Mouse (Mus musculus) gastrocnemius, postnatal 36 days (tissue): ENCODE data around the gene Atp1a1. TPM values are rescaled to one million over a fixed set of nuclear protein-coding genes. Genes with fewer than 3 reads are reported as not detected.

Experiments
- DNase-seq, 2 experiments: peaks; one replicate each; pipeline ENCODE4 v3.0.0; 2022
- intact Hi-C: fragments of 180-260 bp; cut with DNase I; formaldehyde crosslinking; loops from one replicate; pipeline ENCODE4 v1.15.1; 2025
- total RNA-seq, 2 experiments: library from RNA; stranded (reverse); gene quantifications; 2 replicates each; pipeline ENCODE4 v1.2.3; 2021

Gene Atp1a1
- total RNA-seq, 2 experiments from 2014 or later, result 56.5 to 60.1 TPM

GRCm38 (mm10) chr3:101597317-101598096, 7.0 kb downstream of the Atp1a1 start:
- intact Hi-C loops, result no loop called here
- DNase-seq, result peak in 1 of 2 experiments; percentile 9

GRCm38 (mm10) chr3:101596686-101597085, 7.8 kb downstream of the Atp1a1 start:
- intact Hi-C loops, result no loop called here

GRCm38 (mm10) chr3:101595866-101596630, 8.4 kb downstream of the Atp1a1 start:
- intact Hi-C loops, result no loop called here
- no peak for DNase-seq

More at GRCm38 (mm10) chr3:101596686-101597085, 7.8 kb downstream of the Atp1a1 start:
- DNase-seq, result no peak

GRCm38 (mm10) chr3:101594982-101595381, 9.5 kb downstream of the Atp1a1 start:
- intact Hi-C loops, result no loop called here
- DNase-seq, result no peak

GRCm38 (mm10) chr3:101593266-101593651, 11.2 kb downstream of the Atp1a1 start:
- intact Hi-C loops, result no loop called here
- no peak for DNase-seq

DNA sequence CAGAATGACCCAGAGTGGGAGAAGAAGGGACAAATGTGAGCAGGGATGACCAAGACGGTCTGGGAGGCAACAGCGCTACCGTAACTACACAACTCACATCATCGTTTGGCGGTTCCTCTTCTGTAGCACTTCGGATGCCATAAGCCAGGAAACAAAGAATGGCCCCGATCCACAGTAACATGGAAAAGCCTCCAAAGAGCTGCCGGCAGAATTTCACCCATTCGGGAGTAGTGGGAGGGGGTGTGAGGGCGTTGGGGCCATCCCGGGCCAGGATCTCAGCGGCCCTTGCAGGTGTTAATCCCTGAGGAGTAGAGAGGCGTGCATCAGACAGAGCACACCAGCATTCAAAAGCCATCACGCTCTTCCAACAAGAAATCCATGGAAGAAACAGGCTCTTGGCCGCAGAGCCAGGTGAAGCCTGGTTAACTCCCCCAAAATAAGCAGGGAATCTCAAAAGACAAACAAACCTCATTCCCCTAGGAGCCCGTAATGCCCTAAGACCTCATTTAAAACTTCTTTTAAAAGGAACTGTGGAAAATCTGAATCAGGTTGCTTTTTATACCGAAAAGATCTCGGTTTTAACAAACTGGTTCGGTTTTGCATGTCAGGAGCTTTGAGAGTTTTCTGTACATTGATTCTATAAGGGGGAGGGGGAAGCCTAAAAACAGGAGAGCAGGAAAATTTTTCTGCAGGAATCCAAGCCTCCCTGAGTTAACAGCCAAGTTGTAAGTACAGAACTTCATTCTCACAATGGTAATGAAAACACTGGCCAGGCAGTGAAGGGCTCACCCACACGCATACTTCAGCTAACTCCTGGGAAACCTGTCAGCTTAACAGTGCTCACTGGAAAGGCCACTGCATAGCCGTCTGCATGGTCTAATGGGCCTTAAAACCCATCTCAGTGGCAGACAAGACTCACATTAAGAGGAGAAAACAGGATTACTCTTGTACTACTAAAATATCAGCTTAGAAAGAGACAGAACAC, 11.9 kb downstream of the Atp1a1 start:
- intact Hi-C loops, result no loop called here
- no peak for DNase-seq

DNA sequence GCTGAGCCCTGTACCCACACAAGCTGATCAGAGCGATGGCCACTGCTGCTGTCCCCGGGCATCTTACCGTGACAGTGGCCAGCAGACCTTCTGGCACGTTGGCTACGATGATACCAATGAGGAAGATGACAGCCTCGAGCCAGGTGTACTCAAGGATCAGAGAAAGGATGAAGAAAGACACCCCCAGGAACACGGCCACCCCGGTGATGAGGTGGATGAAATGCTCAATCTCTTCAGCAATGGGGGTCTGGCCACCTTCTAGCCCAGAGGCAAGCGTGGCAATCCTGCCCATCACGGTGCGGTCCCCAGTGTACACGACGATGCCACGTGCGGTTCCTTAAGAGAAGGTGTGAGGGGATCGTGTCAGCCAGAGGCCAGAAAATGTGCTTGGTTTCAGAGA, 14.1 kb downstream of the Atp1a1 start:
- intact Hi-C loops, result no loop called here
- no peak for DNase-seq

DNA sequence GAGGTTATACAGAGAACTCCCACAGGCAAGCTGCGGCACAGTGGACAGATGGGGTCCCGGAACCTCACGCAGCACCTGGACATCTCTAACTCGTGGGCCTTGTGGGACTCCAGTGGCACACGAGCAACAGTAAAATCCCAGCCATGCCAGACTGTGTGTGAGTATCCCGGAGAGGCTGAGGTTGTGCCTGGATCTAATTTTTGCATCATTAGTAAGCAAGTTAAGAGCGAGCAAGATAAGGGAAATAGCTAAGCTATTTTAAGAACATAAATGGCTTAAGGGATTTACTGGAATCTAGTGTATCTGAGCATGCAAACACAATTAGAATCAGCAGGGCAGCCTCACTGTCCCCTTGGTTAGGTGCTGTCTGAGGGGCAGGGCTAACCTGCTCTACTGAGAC, 16.2 kb downstream of the Atp1a1 start:
- intact Hi-C loops, result no loop called here
- no peak for DNase-seq

- no peak for DNase-seq
- intact Hi-C loops, result no loop called here
Observed at GRCm38 (mm10) chr3:101586794-101587193, 17.7 kb downstream of the Atp1a1 start.

GRCm38 (mm10) chr3:101578072-101578471, 26.4 kb downstream of the Atp1a1 start:
- intact Hi-C loops, result no loop called here
- DNase-seq, result no peak

GRCm38 (mm10) chr3:101577361-101577760, 27.1 kb downstream of the Atp1a1 start:
- intact Hi-C loops, result no loop called here

DNA sequence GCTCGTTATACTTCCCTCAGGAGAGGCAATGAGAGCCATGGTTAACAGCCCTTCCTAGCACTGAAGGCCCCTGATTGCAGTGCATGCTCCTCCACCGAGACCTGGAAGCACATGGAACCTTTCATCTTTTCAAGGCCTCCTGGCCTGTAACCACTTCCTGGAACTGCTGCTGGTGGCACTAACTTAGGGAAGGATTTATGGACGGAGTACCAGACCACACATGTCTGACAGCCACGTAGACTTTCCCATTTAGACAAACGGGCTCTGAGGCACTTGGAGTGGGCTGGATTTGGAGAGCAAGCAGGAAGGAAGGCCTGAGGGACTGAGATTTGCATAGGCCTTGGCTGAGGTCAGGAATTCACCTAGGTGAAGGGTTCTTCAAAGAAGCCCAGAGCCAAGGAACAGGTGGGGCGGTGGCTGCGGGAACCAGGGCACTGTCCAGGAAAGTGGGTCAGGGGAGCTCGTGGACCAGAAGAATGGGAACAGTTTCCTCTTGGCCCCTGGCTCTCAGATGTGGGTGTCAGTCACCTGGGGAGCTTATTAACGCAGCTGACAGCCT, 28.9 kb downstream of the Atp1a1 start:
- intact Hi-C loops, result no loop called here
- DNase-seq, result no peak

More at GRCm38 (mm10) chr3:101577361-101577760, 27.1 kb downstream of the Atp1a1 start:
- no peak for DNase-seq

- intact Hi-C loops, result no loop called here
- DNase-seq, result no peak
Observed at GRCm38 (mm10) chr3:101574463-101575193, 29.9 kb downstream of the Atp1a1 start.

GRCm38 (mm10) chr3:101572991-101573390, 31.5 kb downstream of the Atp1a1 start:
- no peak for DNase-seq
- intact Hi-C loops, result no loop called here

DNA sequence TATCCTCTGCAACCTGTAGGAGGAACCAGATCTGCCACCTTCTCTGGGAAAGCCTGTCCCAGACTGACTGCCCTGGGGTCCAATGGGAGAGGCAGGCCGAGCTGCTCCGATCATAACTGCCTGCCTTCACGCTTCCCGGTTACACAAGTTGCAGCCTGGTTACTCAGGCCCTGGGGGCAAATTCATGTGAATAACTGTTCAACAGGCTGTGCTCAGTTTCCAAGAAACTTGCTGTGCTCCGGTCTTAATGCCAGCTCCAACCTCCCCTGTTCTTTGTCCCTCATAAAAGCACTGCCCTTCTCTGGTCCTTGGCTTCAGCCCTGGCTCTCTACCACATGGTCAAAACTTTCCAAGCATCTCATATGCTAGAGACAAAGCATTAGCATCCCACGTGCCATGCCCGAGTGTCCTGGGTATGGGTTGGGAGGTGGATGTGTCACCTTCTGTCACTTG, 32.3 kb downstream of the Atp1a1 start:
- intact Hi-C loops, result no loop called here

DNA sequence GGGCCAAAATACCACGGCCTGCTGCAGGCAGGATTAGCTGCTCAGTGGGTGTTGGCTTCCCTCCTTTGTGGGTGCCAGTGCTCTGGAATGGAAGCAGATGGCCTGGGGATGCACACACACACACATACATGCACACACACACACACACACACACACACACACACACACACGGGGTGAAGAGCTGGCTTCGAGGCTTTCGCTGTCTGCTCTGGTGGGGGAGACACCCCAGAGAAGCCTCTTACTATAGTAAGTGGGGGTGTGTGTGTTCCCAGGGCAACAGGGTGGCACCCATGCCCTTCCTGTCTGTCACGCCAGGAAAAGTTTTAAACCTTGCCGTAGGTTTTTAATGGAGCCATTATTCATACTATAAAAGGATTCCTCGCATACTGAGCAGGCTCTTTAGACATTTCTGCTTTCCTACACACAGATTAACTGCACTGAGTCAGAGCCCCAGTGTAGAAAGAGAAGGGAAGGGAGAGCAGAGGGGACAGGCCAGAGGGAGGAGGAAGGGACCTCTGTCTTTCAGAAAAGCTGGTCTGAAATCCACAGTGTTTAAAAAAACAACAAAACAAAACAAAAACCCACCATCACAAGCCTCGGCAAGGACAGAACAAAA, 32.9 kb downstream of the Atp1a1 start:
- intact Hi-C loops, result no loop called here

More for the DNA sequence above, 32.3 kb downstream of the Atp1a1 start:
- no peak for DNase-seq

GRCm38 (mm10) chr3:101570747-101571514, 33.6 kb downstream of the Atp1a1 start:
- intact Hi-C loops, result no loop called here
- no peak for DNase-seq

More for the DNA sequence above, 32.9 kb downstream of the Atp1a1 start:
- no peak for DNase-seq

GRCm38 (mm10) chr3:101570246-101570645, 34.2 kb downstream of the Atp1a1 start:
- no peak for DNase-seq
- intact Hi-C loops, result no loop called here
